Mouse (Mus musculus): ENCODE measurements at regions not wholly inside any gene's neighbourhood (a gene's known extent, or its start where the extent isn't known, plus 50 kb on each side); places are given as distances from the start of the nearest gene placed in this dataset.

DNA sequence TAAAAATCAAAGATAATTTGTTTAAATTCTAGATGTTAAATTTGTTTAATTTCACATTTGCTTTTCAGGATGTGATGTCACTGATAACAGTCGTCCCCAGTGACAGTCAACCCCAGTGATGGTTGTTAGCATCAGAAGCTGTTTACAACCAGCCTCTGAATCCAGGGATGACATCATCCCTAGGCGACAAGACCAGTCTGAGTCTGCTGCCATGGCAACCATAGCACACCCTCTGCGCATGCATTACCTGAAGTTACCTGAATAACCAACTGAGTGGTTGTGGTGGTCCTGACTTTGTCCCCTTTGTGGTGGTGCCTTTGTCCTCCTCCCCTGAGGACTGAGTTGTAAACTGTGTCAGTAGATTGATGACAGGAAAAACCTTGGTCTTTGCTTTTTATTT lies 92.0 kb upstream of the Zfp644 start:
- DNase-seq: no peak

DNA sequence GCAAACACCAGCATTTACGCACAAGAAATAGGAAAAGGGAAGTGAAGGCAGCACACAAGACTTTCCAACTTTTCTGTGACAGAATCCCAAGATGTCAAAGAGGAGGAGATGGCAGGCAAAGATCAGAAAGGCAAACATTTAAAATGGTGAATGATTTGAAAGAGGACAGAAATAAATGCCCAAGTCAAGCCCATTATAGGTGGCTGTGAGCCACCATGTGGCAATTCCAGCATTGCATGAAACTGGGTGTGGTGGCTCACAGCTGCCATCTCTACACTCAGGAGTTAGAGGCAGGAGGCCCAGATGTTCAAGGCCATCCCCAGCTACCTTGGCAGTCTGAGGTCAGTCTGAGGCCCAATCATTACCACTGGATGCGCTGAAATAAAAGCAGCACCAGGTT lies 88.0 kb upstream of the Zfp644 start:
- peak; percentile 35 for DNase-seq

DNA sequence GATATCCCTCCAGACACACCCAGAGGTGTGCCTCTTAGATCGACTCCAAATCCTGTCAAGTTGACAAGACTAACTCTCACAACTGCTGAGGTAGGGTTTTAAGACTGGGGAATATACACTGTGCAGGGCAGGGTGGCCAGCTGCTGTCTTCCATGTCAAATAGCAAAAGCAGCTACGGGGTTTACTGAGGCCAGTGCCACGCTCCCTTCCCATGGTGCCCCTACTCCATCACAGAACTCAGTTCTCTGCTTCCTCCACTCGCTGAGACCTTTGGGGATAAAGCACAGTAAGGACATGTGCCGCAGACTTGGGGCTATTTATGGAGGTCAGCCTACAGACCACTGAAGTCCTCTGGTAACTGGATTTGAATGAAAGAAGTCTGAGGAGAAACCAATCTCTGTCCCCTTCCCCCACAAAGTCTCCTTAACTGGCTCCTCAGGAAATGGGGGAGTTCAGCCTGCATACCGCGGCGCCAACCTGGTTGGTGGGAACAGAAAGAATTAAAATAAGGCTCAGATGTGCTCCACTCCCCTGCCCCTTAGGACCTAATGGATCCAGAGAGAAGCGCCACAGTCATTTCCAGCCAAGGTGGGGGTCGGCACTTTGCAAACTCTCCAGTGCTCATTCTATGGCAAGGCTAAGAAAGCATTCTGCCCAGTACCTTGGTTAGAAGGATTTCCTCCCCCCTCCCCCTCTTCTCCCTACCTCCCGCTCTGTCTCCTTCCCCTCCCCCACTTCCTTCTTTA lies 87.0 kb upstream of the Zfp644 start:
- no peak for DNase-seq

DNA sequence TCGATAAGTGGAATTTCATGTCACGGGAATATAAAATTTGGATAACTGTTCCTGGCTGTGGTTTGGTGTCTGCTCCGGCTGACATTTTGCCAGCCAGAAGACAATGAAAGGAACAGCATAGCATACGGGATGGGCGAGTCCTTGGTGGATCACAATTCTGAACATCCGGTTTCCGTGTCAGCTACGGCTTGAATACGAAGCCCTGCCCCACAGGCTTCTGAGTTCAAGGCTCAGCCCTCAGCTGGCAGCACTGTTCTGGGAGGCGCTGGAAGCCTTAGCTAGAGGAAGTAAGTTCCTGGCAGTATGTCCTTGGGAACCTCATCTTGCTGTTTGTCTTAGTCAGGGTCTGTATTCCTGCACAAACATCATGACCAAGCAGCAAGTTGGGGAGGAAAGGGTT lies 83.7 kb upstream of the Zfp644 start:
- no peak for DNase-seq

DNA sequence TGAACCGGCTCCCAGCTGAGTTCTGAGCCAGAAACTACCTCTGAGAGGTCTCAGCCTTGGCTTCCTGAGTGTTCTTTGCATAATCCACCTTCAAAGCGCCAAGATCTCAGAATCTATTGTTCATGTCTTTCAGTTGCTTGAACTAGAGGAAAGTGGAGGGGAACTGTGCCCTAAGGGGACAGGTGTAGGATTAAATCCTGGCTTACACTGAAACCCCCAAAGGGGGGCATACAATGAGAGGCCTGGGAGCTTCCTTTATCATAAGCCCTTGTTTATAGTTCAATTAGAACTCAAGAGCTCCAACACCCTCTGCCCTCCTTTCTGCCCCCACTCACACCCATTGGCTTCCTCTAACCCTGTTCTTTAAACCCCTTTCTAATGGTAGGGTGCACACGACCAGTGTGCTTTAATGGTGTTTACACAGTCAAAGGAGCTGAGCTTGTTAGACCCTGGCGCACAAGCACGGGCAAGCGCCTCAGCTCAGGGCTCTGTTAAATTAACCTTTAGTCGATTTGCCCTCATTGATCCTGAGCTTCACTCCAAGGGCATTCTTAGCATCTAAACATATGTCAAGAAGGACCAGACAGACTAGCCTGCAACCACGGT lies 81.2 kb upstream of the Zfp644 start:
- no peak for DNase-seq

DNA sequence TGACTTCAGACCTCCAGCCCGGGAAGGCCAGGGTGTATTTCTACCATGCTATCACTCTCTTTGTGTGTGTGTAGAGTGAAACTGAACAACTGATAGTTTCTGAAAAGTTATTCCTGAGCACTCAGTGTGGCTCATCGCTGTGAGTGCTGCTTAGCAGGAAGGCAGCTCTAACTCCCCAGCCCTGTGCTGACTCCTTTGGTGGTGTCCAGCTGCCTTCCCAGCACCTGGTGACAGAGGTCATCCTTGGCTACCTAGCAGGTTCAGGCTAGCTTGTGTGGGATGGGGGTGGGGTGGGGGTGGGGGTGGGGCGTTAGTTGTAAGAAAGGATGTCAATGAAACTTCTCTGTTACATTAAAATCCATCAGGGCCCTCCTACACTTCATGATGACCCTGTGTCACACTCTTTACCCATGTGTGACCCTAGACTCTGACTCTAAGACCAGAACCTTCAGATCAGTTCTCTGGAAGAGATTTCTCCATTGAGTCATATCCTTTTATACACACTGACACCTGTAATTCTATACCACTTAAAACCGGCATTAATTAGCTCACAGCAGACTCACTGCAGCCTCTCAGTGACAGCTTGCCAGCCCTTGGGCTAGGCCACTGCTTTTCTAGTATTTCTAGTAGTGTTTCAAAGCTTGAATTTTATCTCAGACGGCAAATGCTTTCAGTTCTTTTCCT lies 78.1 kb upstream of the Zfp644 start:
- DNase-seq: no peak

DNA sequence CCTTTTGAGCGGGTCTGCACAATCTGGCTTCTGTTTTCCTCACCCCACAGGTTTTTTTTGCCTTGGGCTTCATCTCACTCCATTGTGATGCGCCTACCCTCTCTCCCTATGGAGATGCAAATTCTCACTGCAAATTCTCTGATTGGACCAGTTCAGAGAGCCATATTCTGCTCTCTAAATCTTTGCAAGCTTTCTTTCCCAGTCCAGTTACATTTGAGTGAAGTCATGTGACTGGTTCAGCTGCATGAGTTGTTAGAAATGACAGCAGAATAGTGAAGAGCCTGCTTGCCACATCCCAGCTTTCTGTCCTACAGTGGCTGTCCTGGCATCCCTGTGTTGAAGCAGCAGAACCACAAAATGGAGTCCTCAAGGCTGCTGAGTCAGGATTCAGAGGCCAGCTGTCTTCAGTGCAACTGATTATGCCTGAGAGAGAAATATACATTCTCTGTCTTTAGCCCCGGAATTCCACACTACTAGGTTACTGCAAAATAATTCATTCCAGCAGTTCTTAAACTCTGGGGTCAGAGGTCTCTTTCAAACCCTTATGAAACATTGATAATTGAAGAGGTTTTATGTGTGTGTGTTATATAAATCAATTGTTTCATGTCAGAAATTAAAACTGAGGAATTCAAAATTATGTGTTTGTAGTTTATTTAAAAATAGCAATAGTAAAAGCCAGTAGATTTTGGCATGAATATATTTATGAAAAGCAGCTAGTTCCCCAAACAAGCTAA lies 76.3 kb upstream of the Zfp644 start:
- DNase-seq: no peak

DNA sequence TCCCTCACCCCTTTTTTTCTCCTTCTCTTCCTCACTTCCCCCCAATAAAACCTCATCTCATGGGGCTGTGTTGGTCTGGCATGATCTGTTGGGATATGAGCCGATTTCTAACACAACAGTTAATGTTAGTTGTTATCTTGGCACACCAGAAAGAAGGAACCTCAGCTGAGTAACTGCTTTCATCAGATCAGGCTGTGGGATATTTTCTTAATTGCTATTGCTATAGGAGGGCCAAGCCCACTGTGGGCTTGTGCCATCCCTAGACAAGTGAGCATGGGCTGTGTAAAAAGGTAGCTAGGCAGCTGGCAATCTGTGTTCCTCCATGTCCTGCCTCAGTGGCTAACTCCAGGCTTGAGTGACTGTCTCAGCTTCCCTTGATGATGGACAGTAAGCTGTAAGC lies 73.9 kb upstream of the Zfp644 start:
- no peak for DNase-seq

DNA sequence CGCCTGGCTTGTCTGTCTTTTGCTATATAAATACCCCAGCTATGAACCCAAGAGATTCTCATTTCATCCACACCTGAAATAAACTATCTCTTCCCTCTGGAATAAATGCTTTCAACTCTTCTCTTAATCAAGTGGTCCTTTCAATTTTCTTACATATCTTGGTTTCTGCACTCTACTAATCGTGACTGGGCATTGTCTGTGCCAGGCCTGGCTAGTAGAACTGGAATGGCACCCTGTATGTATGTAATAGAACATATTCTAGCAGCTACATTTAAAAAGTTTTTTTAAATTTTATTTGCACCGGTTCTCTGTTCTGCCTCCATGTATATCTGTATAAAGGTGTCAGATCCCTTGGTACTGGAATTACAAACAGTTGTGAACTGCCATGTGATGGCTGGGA lies 68.2 kb upstream of the Zfp644 start:
- DNase-seq: no peak

DNA sequence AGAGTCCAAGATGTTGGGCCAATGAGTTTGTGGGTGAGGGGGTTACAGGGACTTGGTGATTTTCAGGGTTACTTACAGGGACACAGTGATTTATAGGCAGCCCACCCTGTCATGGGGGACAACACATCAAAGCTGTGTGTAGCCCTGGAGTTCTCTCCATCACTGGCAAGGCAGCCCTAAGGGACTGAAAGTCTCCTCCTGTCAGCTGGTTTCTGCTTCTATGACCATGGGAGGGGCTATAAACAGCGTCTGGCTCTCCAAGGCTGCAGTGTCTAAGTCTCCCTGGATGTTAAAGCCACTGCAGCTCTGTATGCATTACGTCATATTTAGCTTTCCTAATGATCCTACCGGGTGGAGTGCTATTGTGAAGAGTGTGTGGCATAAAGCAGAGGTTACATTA lies 66.2 kb upstream of the Zfp644 start:
- DNase-seq: no peak

DNA sequence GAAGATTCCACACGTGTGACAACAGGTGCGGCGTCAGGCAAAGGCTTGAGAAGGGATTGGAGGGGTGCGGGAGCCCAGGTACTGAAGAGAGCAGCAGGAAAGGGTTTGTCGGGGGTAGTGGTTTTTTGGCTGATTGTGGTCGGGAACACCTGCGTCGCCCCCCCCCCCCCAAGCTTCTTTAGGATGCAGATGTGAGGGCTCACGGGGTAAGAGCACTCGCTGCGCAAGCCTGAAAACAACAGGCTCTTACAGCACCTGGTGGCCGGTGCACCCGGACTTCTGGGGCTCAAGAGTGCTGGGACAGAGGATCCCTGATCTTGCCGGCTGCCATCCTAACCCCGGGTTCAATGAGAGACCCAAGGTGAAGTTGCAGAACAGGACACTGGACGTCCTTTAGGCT lies 60.9 kb upstream of the Zfp644 start:
- peak; percentile 64 for DNase-seq

DNA sequence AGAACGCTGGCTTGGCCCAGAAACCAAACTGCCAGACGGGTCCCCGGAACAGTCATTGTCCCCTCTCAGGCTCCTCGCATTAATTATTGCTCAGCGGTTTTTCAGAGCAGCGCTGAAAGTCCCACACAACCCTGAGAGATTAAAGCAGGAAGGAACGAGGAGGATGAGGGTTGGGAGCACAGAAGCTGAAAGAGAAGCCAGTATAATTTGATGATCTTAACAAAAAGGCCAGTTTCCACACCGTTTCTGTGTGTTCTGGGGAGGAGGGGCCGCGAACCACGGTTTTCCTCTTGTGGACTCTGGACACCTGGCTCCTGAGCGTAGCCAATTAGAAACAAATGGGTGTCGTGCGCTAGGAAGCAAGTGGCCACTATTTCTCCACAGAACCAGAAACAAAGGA lies 60.3 kb upstream of the Zfp644 start:
- DNase-seq: peak; percentile 44

DNA sequence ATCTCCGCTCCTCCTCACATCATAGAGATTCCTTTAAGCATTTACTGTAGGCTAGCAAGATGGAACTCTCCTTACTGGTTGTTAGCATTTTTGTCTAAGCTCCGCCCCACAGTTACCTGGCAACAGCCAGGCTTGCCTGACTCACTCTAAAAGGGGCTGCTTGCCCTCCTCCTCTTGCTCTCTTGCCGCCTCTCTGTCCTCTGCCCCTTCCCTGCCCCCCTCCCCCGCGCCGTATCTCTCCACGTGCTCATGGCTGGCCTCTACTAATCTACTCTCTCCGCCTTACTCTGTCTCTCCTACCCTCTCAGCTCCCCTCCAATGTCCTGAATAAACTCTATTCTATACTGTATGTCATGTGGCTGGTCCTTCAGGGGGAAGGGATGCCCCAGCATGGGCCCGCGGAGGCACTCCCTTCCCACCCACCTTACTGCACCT lies 59.9 kb upstream of the Zfp644 start:
- DNase-seq: peak; percentile 65

DNA sequence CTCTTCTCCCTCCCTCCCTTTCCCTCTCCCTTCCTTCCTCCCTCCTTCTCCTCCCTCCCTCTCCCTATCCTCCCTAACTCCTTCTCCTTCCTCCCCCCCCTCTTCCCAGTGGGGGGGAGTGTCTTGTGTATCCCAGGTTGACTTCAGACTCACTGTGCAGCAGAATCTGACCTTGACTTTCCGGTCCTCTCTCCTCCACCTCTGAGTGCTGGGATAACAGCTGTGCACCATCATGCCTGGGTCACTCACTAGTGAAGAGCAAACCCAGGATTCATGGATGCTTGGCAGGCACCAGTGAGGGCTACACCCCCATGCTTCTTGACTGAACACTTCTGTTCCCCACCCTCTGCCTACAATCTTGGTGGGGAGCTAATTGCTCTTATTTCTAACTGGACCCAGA lies 56.2 kb upstream of the Zfp644 start:
- no peak for DNase-seq

DNA sequence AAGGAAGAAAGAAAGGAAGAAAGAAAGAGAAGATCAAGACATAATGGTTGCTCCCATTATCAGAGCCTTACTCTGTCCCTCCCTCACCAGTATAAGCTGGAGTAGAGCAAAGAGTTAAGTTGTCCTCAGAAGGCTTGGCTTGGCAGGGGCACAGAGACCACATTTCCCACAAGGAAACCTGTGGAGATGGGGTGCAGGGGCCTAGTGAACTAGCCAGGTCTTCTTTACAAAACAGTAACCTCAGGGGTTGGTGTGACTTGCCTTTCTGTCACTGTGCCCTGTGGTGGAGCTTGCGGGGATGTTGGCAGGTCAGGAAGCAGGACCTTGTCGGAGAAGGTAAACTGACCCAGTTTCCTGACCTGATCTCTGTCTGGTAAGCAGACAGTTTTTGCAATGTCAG lies 53.1 kb upstream of the Zfp644 start:
- no peak for DNase-seq

DNA sequence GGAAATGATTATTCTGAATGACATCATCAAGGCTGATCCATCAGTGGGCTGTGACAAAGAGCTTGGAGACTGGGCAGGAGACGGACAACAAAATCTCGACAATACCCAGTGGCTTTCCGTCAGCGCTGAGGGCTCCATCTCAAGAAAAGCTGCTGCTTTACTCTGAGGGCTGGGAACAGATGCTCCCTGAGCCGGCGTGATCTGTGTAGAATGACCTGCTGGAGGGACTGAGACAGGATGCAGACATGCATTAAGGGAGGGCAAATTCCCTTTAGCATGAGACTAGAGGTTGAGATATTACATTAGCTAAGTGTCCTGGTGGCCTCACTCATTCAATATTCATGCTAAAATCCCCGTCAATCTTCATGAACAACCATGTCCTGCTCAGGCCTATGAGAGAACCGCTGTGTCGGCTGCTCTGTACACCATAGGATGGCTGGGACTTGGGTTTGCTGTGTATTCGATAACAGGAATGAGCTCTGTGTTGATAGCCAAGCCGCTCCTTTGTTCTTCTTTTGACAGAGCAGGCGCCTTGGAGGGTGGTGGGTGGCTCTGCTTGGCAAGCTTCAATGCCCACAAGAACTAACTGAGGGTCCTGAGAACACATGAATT lies 51.5 kb upstream of the Zfp644 start:
- DNase-seq: no peak

Measured in thymus, postnatal 25 days (tissue).